Comparison of ENCODE assay signal across 8 mouse cellular contexts in genomic region chr2:25400764-25401163, GRCm38 (mm10). TPM values are rescaled to one million over a fixed set of nuclear protein-coding genes. Genes with fewer than 3 reads are reported as not detected.
DNase-seq lines count a peak whose midpoint lies in the region; ATAC-seq lines count a peak whose summit lies in the region.

No protein-coding gene starts in this region.

- H3K4me1 ChIP-seq in heart, embryonic 12.5 days (replicated peaks) = peaks cover 12% of the 10 kb centered on the region
- peaks cover 30% of the 10 kb centered on the region for H3K4me1 ChIP-seq in kidney, embryonic 15.5 days

- H3K4me2 ChIP-seq in heart, embryonic 12.5 days = peak overlapping the region; percentile 35; the same call in 1 of the 2 replicates
- peak overlapping the region; percentile 52 for H3K4me2 ChIP-seq in kidney, embryonic 15.5 days

- H3K9me3 ChIP-seq in heart, embryonic 12.5 days (replicated peaks) = no peaks in the 10 kb centered on the region
- no peaks in the 10 kb centered on the region for H3K9me3 ChIP-seq in kidney, embryonic 15.5 days (replicated peaks)

- ATAC-seq in heart, embryonic 12.5 days (ENCODE audit: insufficient number of reproducible peaks, low FRiP score) = no peak
- no peak for ATAC-seq in kidney, embryonic 15.5 days (replicated peaks; ENCODE audit: low FRiP score)

- H3K36me3 ChIP-seq in heart, embryonic 12.5 days = no peaks in the 10 kb centered on the region
- no peaks in the 10 kb centered on the region for H3K36me3 ChIP-seq in kidney, embryonic 15.5 days

- WGBS in heart, embryonic 12.5 days = 3% methylated on average over 17 of the region's 17 CpGs
- WGBS in kidney, embryonic 15.5 days = 2% methylated on average over 17 of the region's 17 CpGs

- peak overlapping the region; percentile 9; the same call in 1 of the 2 replicates for H3K4me3 ChIP-seq in heart, embryonic 12.5 days
- peak overlapping the region; percentile 15; the same call in 1 of the 2 replicates for H3K4me3 ChIP-seq in kidney, embryonic 15.5 days (replicated peaks)

- H3K9ac ChIP-seq in heart, embryonic 12.5 days = no peak overlapping the region
- H3K9ac ChIP-seq in kidney, embryonic 15.5 days = no peak overlapping the region

- H3K27ac ChIP-seq in heart, embryonic 12.5 days (ENCODE audit: poor library complexity, severe bottlenecking) = no peak overlapping the region
- H3K27ac ChIP-seq in kidney, embryonic 15.5 days = no peak overlapping the region

- peaks cover 96% of the 10 kb centered on the region for H3K27me3 ChIP-seq in heart, embryonic 12.5 days (replicated peaks)
- H3K27me3 ChIP-seq in kidney, embryonic 15.5 days = peaks cover 86% of the 10 kb centered on the region

- DNase-seq in 3T3-L1 (ENCODE audit: low read depth, low spot score) (peak; percentile 57), R1 (ENCODE audit: low read depth, low spot score) (peak; percentile 69)
- DNase-seq in embryo, embryonic 9.5 days (ENCODE audit: extremely low spot score) = peak; percentile 35
- peak; percentile 72 for DNase-seq in lung, postnatal 14 days
- peak; percentile 73 to 74 for DNase-seq in right cerebral cortex, postnatal 10 days (ENCODE audit: low spot score in 2 of 2)
- DNase-seq in spleen, adult 18-20 months = no peak

RNA-seq across cellular contexts. Expression of gene Npdc1, which starts 1.6 kb away (rescaled TPM):
- polyA plus RNA-seq in heart, embryonic 12.5 days (2016; fragmentation: Nextera tagmentation; extraction: Ambion mirVana) = 22.3 and 22.4 TPM in 2 replicates
- polyA plus RNA-seq in kidney, embryonic 15.5 days (2015; fragmentation: Nextera tagmentation; extraction: Ambion mirVana) = 41.3 and 52.5 TPM in 2 replicates

RNA-seq across cellular contexts. Expression of gene Entpd2, which starts 5.1 kb away (rescaled TPM):
- polyA plus RNA-seq in heart, embryonic 12.5 days (2016; fragmentation: Nextera tagmentation; extraction: Ambion mirVana) = 0.18 and 0.44 TPM in 2 replicates
- 4.5 and 4.6 TPM in 2 replicates for polyA plus RNA-seq in kidney, embryonic 15.5 days (2015; fragmentation: Nextera tagmentation; extraction: Ambion mirVana)

RNA-seq across cellular contexts. Expression of gene Fut7, which starts 22.3 kb away (rescaled TPM):
- polyA plus RNA-seq in heart, embryonic 12.5 days (2016; fragmentation: Nextera tagmentation; extraction: Ambion mirVana) = not detected in 2 replicates
- 0.08 and 0.18 TPM in 2 replicates for polyA plus RNA-seq in kidney, embryonic 15.5 days (2015; fragmentation: Nextera tagmentation; extraction: Ambion mirVana)

RNA-seq across cellular contexts. Expression of gene Abca2, which starts 27.7 kb away (rescaled TPM):
- polyA plus RNA-seq in heart, embryonic 12.5 days (2016; fragmentation: Nextera tagmentation; extraction: Ambion mirVana) = 4.8 and 5.0 TPM in 2 replicates
- polyA plus RNA-seq in kidney, embryonic 15.5 days (2015; fragmentation: Nextera tagmentation; extraction: Ambion mirVana) = 11.0 and 11.1 TPM in 2 replicates

RNA-seq across cellular contexts. Expression of gene Sapcd2, which starts 28.6 kb away (rescaled TPM):
- polyA plus RNA-seq in heart, embryonic 12.5 days (2016; fragmentation: Nextera tagmentation; extraction: Ambion mirVana) = 18.5 and 20.0 TPM in 2 replicates
- 40.4 and 42.7 TPM in 2 replicates for polyA plus RNA-seq in kidney, embryonic 15.5 days (2015; fragmentation: Nextera tagmentation; extraction: Ambion mirVana)

Comparison
In these comparisons a context has a peak if more than half of its experiments do, and no peak if none do; other contexts are left out.
1. DNase-seq: peak in 3T3-L1 (single experiment), R1 (single experiment), embryo, embryonic 9.5 days (single experiment), lung, postnatal 14 days (single experiment) and right cerebral cortex, postnatal 10 days (2 of 2); none in spleen, adult 18-20 months (0 of 2).